Mouse (Mus musculus): ENCODE measurements around the gene Fer. TPM values are rescaled to one million over a fixed set of nuclear protein-coding genes. Genes with fewer than 3 reads are reported as not detected.

Fer gene
- polyA plus RNA-seq, 1 experiment = not detected

DNA sequence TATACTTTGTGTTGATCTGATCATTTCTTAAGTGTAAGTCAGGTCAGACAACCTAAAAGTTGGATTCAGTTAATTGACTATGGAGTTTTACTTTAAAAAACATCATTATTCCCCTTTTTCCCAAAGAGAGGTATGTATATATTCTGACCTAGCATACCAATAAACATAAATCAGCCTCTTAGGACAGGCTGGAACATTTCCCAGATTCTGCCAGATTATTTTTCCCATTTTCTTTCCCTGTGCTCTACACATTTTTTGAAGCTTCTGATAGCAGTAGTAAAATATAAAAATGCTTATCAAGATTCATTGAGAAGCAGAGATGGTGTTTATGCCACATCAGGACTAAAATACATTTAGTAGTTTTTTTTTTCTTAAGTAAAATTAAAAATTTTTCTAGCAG is 27.7 kb downstream of the Fer start:
- TF ChIP-seq POLR2A (IDR thresholded peaks at IDR 0.05; ENCODE audit: insufficient read depth, low read depth, low read length) (no peak), CTCF (IDR thresholded peaks at IDR 0.05; ENCODE audit: insufficient read depth, low read depth, low read length) (no peak)
- Histone ChIP-seq H3K4me3 (ENCODE audit: insufficient read depth, low read depth, low read length) (no peak overlapping the region), H3K27ac (ENCODE audit: insufficient read depth, low read depth, low read length) (no peak overlapping the region), H3K4me1 (ENCODE audit: control insufficient read depth, insufficient read depth, low read length) (no peaks in the 10 kb centered on the region)

- 90% methylated on average over 3 of the region's 3 CpGs for WGBS
- Histone ChIP-seq H3K4me3 (ENCODE audit: insufficient read depth, low read depth, low read length) (no peak overlapping the region), H3K4me1 (ENCODE audit: control insufficient read depth, insufficient read depth, low read length) (no peaks in the 10 kb centered on the region), H3K27ac (ENCODE audit: insufficient read depth, low read depth, low read length) (no peak overlapping the region)
- no peak for TF ChIP-seq POLR2A (IDR thresholded peaks at IDR 0.05; ENCODE audit: insufficient read depth, low read depth, low read length)
- no peak for TF ChIP-seq CTCF (IDR thresholded peaks at IDR 0.05; ENCODE audit: insufficient read depth, low read depth, low read length)
Observed at GRCm38 (mm10) chr17:63895829-63896228, 33.0 kb downstream of the Fer start.

- Histone ChIP-seq H3K4me3 (ENCODE audit: insufficient read depth, low read depth, low read length) (no peak overlapping the region), H3K27ac (ENCODE audit: insufficient read depth, low read depth, low read length) (no peak overlapping the region), H3K4me1 (ENCODE audit: control insufficient read depth, insufficient read depth, low read length) (no peaks in the 10 kb centered on the region)
- TF ChIP-seq POLR2A (IDR thresholded peaks at IDR 0.05; ENCODE audit: insufficient read depth, low read depth, low read length) = no peak
- TF ChIP-seq CTCF (IDR thresholded peaks at IDR 0.05; ENCODE audit: insufficient read depth, low read depth, low read length) = no peak
- 73% methylated on average over 7 of the region's 7 CpGs for WGBS
Observed at GRCm38 (mm10) chr17:63897050-63897449, 34.2 kb downstream of the Fer start.

- Histone ChIP-seq H3K4me1 (ENCODE audit: control insufficient read depth, insufficient read depth, low read length) (no peaks in the 10 kb centered on the region), H3K27ac (ENCODE audit: insufficient read depth, low read depth, low read length) (no peak overlapping the region), H3K4me3 (ENCODE audit: insufficient read depth, low read depth, low read length) (no peak overlapping the region)
- TF ChIP-seq POLR2A (IDR thresholded peaks at IDR 0.05; ENCODE audit: insufficient read depth, low read depth, low read length) = no peak
- no peak for TF ChIP-seq CTCF (IDR thresholded peaks at IDR 0.05; ENCODE audit: insufficient read depth, low read depth, low read length)
- 96% methylated on average over 4 of the region's 4 CpGs for WGBS
Observed at GRCm38 (mm10) chr17:63909297-63909696, 46.4 kb downstream of the Fer start.

- H3K4me1 ChIP-seq (ENCODE audit: control insufficient read depth, insufficient read depth, low read length) = no peaks in the 10 kb centered on the region
- TF ChIP-seq POLR2A (IDR thresholded peaks at IDR 0.05; ENCODE audit: insufficient read depth, low read depth, low read length) (no peak), CTCF (IDR thresholded peaks at IDR 0.05; ENCODE audit: insufficient read depth, low read depth, low read length) (no peak)
- no peak overlapping the region for H3K27ac ChIP-seq (ENCODE audit: insufficient read depth, low read depth, low read length)
- H3K4me3 ChIP-seq (ENCODE audit: insufficient read depth, low read depth, low read length) = no peak overlapping the region
- WGBS = 70% methylated on average over 6 of the region's 6 CpGs
Observed at GRCm38 (mm10) chr17:63921601-63922203, 58.8 kb downstream of the Fer start.

- WGBS = 95% methylated on average over 3 of the region's 3 CpGs
- no peak overlapping the region for H3K4me3 ChIP-seq (ENCODE audit: insufficient read depth, low read depth, low read length)
- no peak overlapping the region for H3K27ac ChIP-seq (ENCODE audit: insufficient read depth, low read depth, low read length)
- no peaks in the 10 kb centered on the region for H3K4me1 ChIP-seq (ENCODE audit: control insufficient read depth, insufficient read depth, low read length)
- TF ChIP-seq POLR2A (IDR thresholded peaks at IDR 0.05; ENCODE audit: insufficient read depth, low read depth, low read length) (no peak), CTCF (IDR thresholded peaks at IDR 0.05; ENCODE audit: insufficient read depth, low read depth, low read length) (no peak)
Observed at GRCm38 (mm10) chr17:63925581-63925980, 62.7 kb downstream of the Fer start.

DNA sequence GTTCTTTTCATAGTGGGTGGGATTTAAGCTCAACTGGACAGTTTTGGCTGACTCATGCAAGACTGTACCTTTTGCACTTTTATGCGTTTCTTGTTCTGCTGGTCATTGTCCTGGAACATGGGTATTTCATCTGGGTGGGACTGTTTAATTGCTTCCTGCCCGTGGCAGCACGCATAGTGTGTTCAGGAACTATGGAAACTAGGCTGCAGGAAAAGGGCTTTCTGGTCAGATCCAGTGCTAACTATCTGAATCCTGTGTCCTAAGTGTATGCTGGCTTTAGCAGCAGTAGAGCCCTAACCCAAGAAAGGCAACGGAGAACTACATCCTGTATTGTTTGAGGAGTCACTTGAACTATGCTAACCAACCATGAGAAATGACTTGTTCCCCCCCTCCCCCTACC is 67.8 kb downstream of the Fer start:
- Histone ChIP-seq H3K4me3 (ENCODE audit: insufficient read depth, low read depth, low read length) (no peak overlapping the region), H3K27ac (ENCODE audit: insufficient read depth, low read depth, low read length) (no peak overlapping the region), H3K4me1 (ENCODE audit: control insufficient read depth, insufficient read depth, low read length) (no peaks in the 10 kb centered on the region)
- 89% methylated on average over 4 of the region's 4 CpGs for WGBS
- no peak for TF ChIP-seq CTCF (IDR thresholded peaks at IDR 0.05; ENCODE audit: insufficient read depth, low read depth, low read length)
- no peak for TF ChIP-seq POLR2A (IDR thresholded peaks at IDR 0.05; ENCODE audit: insufficient read depth, low read depth, low read length)

- Histone ChIP-seq H3K4me1 (ENCODE audit: control insufficient read depth, insufficient read depth, low read length) (no peaks in the 10 kb centered on the region), H3K27ac (ENCODE audit: insufficient read depth, low read depth, low read length) (no peak overlapping the region), H3K4me3 (ENCODE audit: insufficient read depth, low read depth, low read length) (no peak overlapping the region)
- 70% methylated on average over 1 of the region's 1 CpGs for WGBS
- no peak for TF ChIP-seq CTCF (IDR thresholded peaks at IDR 0.05; ENCODE audit: insufficient read depth, low read depth, low read length)
- no peak for TF ChIP-seq POLR2A (IDR thresholded peaks at IDR 0.05; ENCODE audit: insufficient read depth, low read depth, low read length)
Observed at GRCm38 (mm10) chr17:63931556-63931955, 68.7 kb downstream of the Fer start.

- no peak for TF ChIP-seq CTCF (IDR thresholded peaks at IDR 0.05; ENCODE audit: insufficient read depth, low read depth, low read length)
- TF ChIP-seq POLR2A (IDR thresholded peaks at IDR 0.05; ENCODE audit: insufficient read depth, low read depth, low read length) = no peak
- Histone ChIP-seq H3K4me1 (ENCODE audit: control insufficient read depth, insufficient read depth, low read length) (no peaks in the 10 kb centered on the region), H3K4me3 (ENCODE audit: insufficient read depth, low read depth, low read length) (no peak overlapping the region), H3K27ac (ENCODE audit: insufficient read depth, low read depth, low read length) (no peak overlapping the region)
- WGBS = 97% methylated on average over 2 of the region's 2 CpGs
Observed at GRCm38 (mm10) chr17:63935408-63935807, 72.5 kb downstream of the Fer start.

DNA sequence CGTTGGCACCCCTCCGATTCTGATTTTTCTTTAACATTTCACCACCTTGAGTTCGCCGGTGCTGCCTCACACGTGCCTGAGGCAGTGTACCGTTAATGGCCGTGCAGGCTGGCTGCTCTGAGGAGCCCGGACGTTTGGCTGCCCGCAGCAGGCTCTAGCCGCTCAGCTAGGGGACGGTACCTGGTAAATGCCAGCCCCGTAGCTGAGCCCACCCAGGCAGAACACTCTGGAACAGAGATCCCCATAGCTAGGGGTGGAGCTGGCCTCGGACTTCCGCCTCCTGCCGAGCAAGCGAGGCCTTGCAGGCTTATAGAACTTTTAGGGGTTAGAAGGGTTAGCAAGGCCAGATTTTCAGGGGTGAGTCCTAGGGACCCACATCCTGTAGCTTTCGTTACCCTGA is 75.0 kb downstream of the Fer start:
- WGBS = 74% methylated on average over 18 of the region's 18 CpGs
- no peak overlapping the region for H3K27ac ChIP-seq (ENCODE audit: insufficient read depth, low read depth, low read length)
- TF ChIP-seq POLR2A (IDR thresholded peaks at IDR 0.05; ENCODE audit: insufficient read depth, low read depth, low read length) = no peak
- TF ChIP-seq CTCF (IDR thresholded peaks at IDR 0.05; ENCODE audit: insufficient read depth, low read depth, low read length) = no peak
- no peaks in the 10 kb centered on the region for H3K4me1 ChIP-seq (ENCODE audit: control insufficient read depth, insufficient read depth, low read length)
- no peak overlapping the region for H3K4me3 ChIP-seq (ENCODE audit: insufficient read depth, low read depth, low read length)
